Mouse (Mus musculus) ES-E14 (cell line): ENCODE measurements around the gene Acyp2. TPM values are rescaled to one million over a fixed set of nuclear protein-coding genes. Genes with fewer than 3 reads are reported as not detected.
A peak's percentile ranks its signal among the peaks of the same experiment; 100 is the strongest.

Experiments used
- DNase-seq: peaks from one replicate; pipeline ENCODE4 v3.0.0-alpha.2; 2013; ENCODE audit warnings: low read depth, low spot score
- H3K27ac ChIP-seq: 2 replicates; pipeline ENCODE4 v1.5.1; 2012; ENCODE audit warnings: low read depth, mild to moderate bottlenecking, low read length, moderate library complexity, mixed read lengths; ENCODE audit not compliant: poor library complexity, insufficient read depth, severe bottlenecking
- H3K36me3 ChIP-seq: 2 replicates; pipeline ENCODE4 v1.6.1; 2012; ENCODE audit warnings: mild to moderate bottlenecking, low read length, moderate library complexity, mixed read lengths; ENCODE audit not compliant: control insufficient read depth, poor library complexity, insufficient read depth, severe bottlenecking
- H3K4me1 ChIP-seq, 2 experiments: fragments of 150-350 bp in 1 of 2; sonication (generic) in 1 of 2; 2 replicates each; pipeline ENCODE4 v1.6.1; 2012; ENCODE audit warnings: low read length in 2 of 2, mild to moderate bottlenecking in 1 of 2, mixed read lengths in 1 of 2; ENCODE audit not compliant: control insufficient read depth in 2 of 2, insufficient read depth in 2 of 2, poor library complexity in 1 of 2
- H3K4me3 ChIP-seq, 2 experiments: fragments of 150-350 bp in 1 of 2; sonication (generic) in 1 of 2; 2 replicates each; pipeline ENCODE4 v1.5.1; 2012; ENCODE audit warnings: low read length in 2 of 2, low read depth in 1 of 2, mild to moderate bottlenecking in 1 of 2, mixed read lengths in 1 of 2; ENCODE audit not compliant: insufficient read depth in 1 of 2, poor library complexity in 1 of 2, severe bottlenecking in 1 of 2
- H3K9ac ChIP-seq: 2 replicates; pipeline ENCODE4 v1.6.1; 2012; ENCODE audit warnings: low read depth, mild to moderate bottlenecking, low read length, mixed read lengths; ENCODE audit not compliant: poor library complexity, insufficient read depth, severe bottlenecking
- H3K9me3 ChIP-seq: fragments of 150-350 bp; sonication (generic); 2 replicates; pipeline ENCODE4 v1.6.1; 2012; ENCODE audit warnings: low read depth, mild to moderate bottlenecking, low read length; ENCODE audit not compliant: control insufficient read depth, insufficient read depth
- CHD2 ChIP-seq: IDR thresholded peaks from 2 replicates; pipeline ENCODE4 v1.6.1; 2014; ENCODE audit warnings: mild to moderate bottlenecking, low read depth, low read length, inconsistent platforms
- HCFC1 ChIP-seq: IDR thresholded peaks from 2 replicates; pipeline ENCODE4 v1.6.1; 2012; ENCODE audit warnings: low read length, inconsistent platforms, borderline replicate concordance; ENCODE audit not compliant: insufficient read depth
- MAFK ChIP-seq: IDR thresholded peaks from 2 replicates; pipeline ENCODE4 v1.6.1; 2014; ENCODE audit warnings: mild to moderate bottlenecking, low read depth, low read length, inconsistent platforms; ENCODE audit not compliant: insufficient read depth
- ZC3H11A ChIP-seq: IDR thresholded peaks from 2 replicates; pipeline ENCODE4 v1.6.1; 2012; ENCODE audit warnings: low read depth, mild to moderate bottlenecking, inconsistent platforms, low read length, borderline replicate concordance
- ZNF384 ChIP-seq: IDR thresholded peaks from 2 replicates; pipeline ENCODE4 v1.6.1; 2012; ENCODE audit warnings: low read depth, low read length, inconsistent platforms
- in situ Hi-C, 2 experiments: fragments of 600-800 bp; cut with MboI; formaldehyde crosslinking; loops; one replicate each; pipeline ENCODE4 v1.15.1; 2025; ENCODE audit warnings: low sequenced_read_pairs in 2 of 2, inconsistent platforms in 1 of 2; ENCODE audit not compliant: unreplicated experiment in 2 of 2
- total RNA-seq: library from RNA; depleted of rRNA; stranded (reverse); fragments of 300-350 nt; gene quantifications from 2 replicates; pipeline ENCODE4 v1.2.3, GENCODE M21; 2012; rRNA removed

The Acyp2 gene
- 2.3 and 4.6 TPM in 2 replicates for total RNA-seq

- Histone ChIP-seq H3K9me3 (no peaks in the 10 kb centered on the region), H3K4me3 (peak within 1 kb of the TSS; percentile 86), H3K4me1 (peaks cover 2 to 4% of the 10 kb centered on the region in 2 experiments; a peak in 3 of 4 replicates), H3K27ac (peak within 1 kb of the TSS; percentile 38; the same call in 1 of the 2 replicates), H3K9ac (peak within 1 kb of the TSS; percentile 98), H3K36me3 (no peaks in the 10 kb centered on the region)
- in situ Hi-C loops = no loop called here
- peak; percentile 67 for DNase-seq
- TF ChIP-seq ZNF384 (no peak), ZC3H11A (no peak), HCFC1 (peak; percentile 47; the same call in 1 of the 2 replicates), MAFK (peak; percentile 79), CHD2 (no peak)
Observed at GRCm38 (mm10) chr11:30649001-30649637, at the start of gene Acyp2. Acyp2 (minus strand) TSS chr11:30649587.

- H3K4me3 ChIP-seq = no peak overlapping the region
- in situ Hi-C loops = no loop called here
- TF ChIP-seq ZC3H11A (no peak), MAFK (no peak), CHD2 (no peak), ZNF384 (no peak), HCFC1 (no peak)
Observed at GRCm38 (mm10) chr11:30689421-30689820, 40.0 kb upstream of the Acyp2 start.

DNA sequence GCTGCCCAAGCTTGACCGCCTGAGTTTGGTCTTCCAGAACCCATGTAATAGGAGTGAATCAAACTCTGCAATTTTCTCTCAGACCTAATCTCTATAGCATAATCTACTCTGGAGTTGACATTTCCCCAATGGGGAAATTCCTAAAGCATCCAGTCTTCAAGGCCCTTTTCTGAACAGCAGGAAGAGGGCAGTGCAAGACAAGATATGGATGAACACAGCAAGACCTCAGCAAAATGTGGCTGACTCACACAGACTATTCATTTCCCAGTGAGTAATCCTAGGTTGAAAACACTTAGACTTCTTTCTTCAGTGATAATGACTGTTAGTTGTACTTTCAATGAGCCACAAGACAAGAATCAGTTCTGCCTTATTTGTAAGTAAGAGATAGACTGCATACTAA is 26.7 kb upstream of the Acyp2 start:
- in situ Hi-C loops = loop anchor here (10.0 kb wide), 1 partner anchor 119 kb away; no protein-coding TSS in a partner anchor
- Histone ChIP-seq H3K36me3 (no peaks in the 10 kb centered on the region), H3K9ac (no peak overlapping the region), H3K4me3 (no peak overlapping the region), H3K4me1 (no peaks in the 10 kb centered on the region), H3K27ac (no peak overlapping the region), H3K9me3 (no peaks in the 10 kb centered on the region)
- peak; percentile 36 for DNase-seq
- TF ChIP-seq ZNF384 (no peak), ZC3H11A (peak; percentile 99)

More at GRCm38 (mm10) chr11:30689421-30689820, 40.0 kb upstream of the Acyp2 start:
- Histone ChIP-seq H3K9me3 (peaks cover 3% of the 10 kb centered on the region), H3K36me3 (no peaks in the 10 kb centered on the region), H3K4me1 (no peaks in the 10 kb centered on the region), H3K9ac (no peak overlapping the region), H3K27ac (no peak overlapping the region)
- no peak for DNase-seq

- in situ Hi-C loops = loop anchor here (10.0 to 25.0 kb wide), 3 partner anchors 122 to 690 kb away; partner anchors contain the start of gene Stc2 (in 1 of the 2)
- no peak overlapping the region for H3K27ac ChIP-seq
- H3K9me3 ChIP-seq = no peaks in the 10 kb centered on the region
- no peak overlapping the region for H3K4me3 ChIP-seq
- no peak for DNase-seq
- H3K9ac ChIP-seq = no peak overlapping the region
- H3K36me3 ChIP-seq = no peaks in the 10 kb centered on the region
- H3K4me1 ChIP-seq = no peaks in the 10 kb centered on the region
- no peak for TF ChIP-seq HCFC1
- TF ChIP-seq CHD2 = no peak
- no peak for TF ChIP-seq ZC3H11A
- TF ChIP-seq MAFK = no peak
- TF ChIP-seq ZNF384 = no peak
Observed at GRCm38 (mm10) chr11:30672719-30673118, 23.3 kb upstream of the Acyp2 start.

- H3K4me3 ChIP-seq = no peak overlapping the region
- H3K9me3 ChIP-seq = no peaks in the 10 kb centered on the region
- H3K27ac ChIP-seq = no peak overlapping the region
- H3K9ac ChIP-seq = no peak overlapping the region
- in situ Hi-C loops = loop anchor here (10.0 to 25.0 kb wide), 3 partner anchors 426 to 699 kb away; partner anchors contain the start of gene Stc2 (in 1 of the 2)
- no peaks in the 10 kb centered on the region for H3K4me1 ChIP-seq
- DNase-seq = no peak
- H3K36me3 ChIP-seq = no peaks in the 10 kb centered on the region
- TF ChIP-seq HCFC1 (no peak), CHD2 (no peak), ZNF384 (no peak), ZC3H11A (no peak), MAFK (no peak)
Observed at GRCm38 (mm10) chr11:30663001-30663400, 13.6 kb upstream of the Acyp2 start.
